Mouse (Mus musculus) urinary bladder, postnatal 14 days (tissue): ENCODE results near the gene Gorasp1.

ENCODE experiments used
- DNase-seq: peaks from one replicate; pipeline ENCODE4 v3.0.0; 2021; ENCODE audit warnings: low spot score

The Gorasp1 gene

GRCm38 (mm10) chr9:119937005-119937773 lies at the start of gene Gorasp1, which contains the start of gene Ttc21a:
TSS of gene Gorasp1 (minus strand) at chr9:119937565.
TSS of gene Ttc21a (plus strand) at chr9:119937606.
- peak; percentile 97 for DNase-seq

DNA sequence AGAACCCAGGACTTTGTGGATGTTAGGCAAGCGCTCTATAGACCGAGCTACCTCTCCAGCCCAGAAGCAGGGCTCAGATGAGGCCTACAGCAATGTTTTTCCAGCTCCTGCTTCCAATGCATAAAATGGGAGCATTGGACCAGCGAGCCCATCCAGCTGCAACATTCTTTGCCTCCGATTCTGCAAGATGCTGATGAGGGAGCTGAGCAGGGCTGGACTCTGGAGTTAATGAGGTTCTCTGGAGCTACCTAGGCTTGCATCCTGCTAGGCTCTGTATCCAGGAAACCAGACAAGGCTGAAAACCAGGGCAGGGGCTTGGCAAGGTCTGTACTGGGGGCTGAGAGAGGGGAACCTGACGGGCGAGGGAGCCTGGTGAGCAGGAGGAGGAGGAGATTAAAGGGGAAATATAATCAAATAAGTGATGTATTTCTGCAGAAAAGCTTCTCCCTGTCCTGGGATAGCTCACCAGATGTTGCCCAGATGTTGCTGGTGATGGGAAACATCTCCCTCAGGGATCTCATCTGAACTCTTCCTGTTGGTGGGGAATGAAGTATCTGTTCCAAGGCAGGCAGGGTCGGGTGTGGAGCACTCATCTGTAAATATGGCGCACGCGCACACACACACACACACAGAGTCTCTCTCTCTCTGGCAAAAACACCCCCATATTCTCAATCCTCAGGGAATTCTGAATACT lies 48.7 kb upstream of the Gorasp1 start:
- DNase-seq: no peak

DNA sequence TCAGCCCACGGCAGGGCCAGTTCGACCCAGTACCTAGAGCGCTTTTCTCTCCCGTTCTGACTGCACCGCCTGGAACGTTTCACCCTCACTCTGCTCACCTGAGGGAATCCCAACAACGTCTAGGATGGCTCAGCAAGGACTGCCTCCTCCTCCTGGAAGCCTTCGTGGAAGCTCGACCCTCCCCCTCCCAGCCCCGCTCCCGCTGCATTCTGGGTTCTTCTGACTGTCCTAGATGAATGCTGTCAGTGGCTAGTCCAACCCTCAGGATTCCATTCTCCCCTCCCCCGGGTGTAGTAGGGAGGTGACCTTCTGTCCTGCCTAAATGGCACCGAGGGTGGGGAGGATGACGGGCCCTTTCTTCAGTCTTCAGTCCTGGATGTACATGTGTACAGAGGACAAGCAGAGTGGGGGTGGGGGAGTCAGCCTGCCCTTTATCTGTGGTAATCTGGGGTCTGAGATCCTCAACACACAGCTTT lies 47.2 kb upstream of the Gorasp1 start, which contains the start of gene Csrnp1:
Csrnp1 (minus strand) TSS at position 123 of the 476 bp plus-strand sequence.
- DNase-seq: no peak

DNA sequence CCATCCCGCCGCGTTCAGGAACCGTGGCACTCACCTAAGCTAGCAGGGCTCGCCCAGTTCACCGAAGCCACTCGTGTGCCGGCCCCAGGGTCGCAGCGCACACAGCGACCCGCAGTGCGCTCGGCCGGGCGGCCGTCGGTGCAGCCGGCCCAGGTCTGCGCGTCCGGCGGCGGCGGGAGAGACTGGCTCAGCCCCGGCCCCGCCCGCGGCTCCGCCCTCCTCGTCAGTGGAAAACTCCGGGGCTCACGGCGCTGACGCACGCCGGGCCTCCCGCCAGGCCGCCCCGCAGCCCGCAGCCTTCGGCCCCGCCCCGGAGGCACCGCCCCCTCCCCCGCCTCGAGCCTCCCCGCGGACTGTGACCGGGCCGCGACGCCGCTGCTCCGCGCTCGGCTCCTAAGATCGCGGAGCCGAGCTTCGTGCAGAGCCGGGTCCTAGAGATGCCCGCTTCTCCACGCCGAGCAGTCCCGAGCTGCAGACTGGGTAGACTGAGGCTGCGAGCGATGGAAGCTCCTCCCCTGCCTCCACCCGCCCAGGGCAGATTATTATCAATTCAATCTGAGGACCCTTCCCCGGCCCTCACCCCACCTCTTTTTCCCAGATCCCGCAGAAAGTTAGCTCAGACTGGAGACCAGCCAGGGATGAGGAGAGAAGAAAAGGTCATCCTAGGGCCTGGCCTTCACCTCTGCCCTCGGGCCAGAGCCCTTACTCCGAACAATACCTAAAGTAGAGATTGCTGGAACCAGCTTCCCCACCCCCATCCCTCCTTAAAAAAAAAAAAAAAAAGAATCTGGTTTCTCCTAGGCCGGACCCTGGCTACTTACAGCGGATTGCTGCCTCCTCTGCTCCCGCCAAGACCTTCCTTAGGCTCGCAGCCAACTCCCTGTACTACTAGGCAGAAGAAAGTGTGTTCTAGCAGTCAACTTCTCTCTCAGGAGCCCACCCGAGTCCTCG lies 46.5 kb upstream of the Gorasp1 start:
- DNase-seq: peak; percentile 94

DNA sequence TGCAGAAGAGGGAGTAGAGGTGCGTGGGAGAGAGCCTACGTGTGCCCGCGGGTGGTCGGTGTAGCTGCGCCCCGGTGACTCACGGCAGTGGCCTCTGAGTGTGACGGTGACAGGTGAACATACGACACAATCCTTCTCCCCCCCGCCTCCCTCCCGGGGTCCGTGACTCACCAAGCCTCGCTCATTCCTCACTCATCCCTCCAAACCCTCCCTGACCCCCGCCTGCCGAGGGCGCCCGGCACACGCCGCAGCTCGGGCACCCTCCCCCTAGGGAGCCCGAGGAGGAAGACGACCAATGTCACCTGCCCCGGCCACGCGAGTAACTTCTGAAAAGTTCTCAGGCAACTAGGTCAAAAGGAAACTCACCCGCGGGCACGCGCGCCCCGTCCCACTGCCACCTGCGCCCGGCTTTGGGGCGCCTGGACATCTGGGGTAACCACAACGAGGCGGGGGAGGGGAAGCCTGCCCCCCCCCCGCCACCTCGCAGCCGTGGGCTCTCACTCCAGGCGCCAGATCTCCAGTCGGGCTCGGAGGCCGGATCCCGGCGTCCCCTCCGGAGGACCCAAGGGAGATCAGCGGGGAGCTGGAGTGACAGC lies 45.7 kb upstream of the Gorasp1 start:
- DNase-seq: peak; percentile 69

DNA sequence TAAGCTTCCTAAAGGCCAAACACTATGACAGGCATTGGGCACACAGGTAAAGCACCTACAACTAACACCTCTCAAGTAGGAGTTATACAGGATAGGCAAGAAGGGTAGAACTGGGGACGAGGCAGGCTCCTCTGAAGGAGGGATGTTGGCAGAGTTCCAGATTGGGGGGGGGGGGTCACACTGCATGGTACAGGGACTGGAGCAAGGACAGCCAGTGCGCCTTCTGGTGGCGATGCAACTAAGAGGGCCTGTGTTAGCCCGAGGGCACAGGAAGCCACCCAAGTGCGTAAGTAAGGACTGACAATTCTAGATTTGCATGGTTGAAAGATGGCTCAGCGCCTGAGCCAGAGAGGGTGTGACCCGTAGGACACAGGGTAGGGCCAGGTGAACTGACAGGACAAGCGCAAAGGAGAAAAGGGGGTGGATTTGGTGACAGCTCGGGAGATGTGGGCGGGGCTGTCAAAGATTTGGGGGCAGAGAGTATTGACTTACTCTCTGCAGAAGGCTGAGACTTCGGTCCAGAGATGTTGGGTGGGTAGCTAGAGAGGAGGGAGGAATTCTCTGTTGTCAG lies 45.0 kb upstream of the Gorasp1 start:
- DNase-seq: peak; percentile 75

DNA sequence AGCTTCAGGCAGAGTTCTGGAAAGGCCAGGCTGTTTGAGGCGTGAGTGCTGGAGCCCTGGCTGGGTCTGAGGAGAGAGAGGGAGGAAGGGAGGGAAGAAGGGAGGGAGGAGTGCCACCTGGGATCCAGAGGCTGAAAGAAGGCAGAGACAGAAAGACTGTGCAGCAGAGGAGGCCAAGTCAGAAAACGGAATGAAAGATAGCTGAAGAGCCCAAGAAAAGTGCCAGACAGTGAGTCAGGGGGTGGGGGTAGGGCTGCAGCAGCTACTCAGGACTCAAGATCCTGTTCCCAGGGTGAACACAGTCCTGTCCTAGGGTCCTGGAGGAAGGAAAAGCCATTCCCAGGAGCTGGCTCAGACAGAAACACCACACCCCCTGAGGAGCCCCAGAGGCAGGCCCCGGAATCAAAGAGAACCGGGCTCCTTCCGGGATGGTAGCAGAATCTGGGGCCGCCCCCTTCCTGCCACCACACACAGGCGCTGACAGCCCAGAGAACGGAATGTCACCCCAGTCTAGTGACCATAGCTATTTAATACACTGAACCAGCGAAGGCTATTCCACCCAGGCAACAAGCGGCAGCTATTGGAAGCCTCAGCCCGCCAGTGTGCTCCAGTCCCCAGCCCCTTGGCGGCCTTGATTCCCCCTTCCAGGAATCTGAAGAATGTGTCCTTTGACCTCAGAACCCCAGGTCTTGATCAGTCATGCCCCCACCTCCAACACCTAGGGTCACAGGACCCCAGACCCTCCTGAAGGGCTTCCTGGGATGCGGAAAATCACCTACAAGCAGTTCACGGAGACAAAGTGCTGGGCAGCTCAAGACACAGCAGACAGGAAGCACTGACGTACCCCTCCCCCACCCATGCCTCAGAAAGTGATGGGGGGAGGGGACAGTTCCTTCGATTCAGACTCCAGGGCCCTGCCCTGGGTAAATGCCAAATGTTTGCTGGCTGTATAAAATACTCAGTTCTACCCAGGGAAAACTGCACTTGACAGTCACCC lies 44.1 kb upstream of the Gorasp1 start:
- DNase-seq: peak; percentile 71

- DNase-seq: no peak
Observed at GRCm38 (mm10) chr9:119980770-119981182, 43.4 kb upstream of the Gorasp1 start.

DNA sequence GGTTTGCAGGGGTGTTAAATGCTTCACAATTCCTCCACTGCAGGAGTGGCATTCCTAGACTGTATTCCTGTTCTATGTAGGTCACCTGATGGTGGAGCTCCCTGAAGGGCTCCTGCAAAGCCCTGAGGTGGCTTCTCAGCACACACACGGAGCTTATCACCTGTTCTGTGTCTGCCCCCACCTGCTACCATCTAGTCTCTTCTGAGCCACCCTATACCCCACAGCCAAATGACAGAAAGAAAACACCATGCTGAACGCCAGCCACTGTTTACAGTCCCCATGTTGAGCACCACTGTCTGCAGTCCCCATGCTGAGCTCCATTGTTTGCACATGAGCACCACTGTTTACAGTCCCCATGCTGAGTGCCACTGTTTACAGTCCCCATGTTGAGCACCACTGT lies 42.4 kb upstream of the Gorasp1 start:
- no peak for DNase-seq

DNA sequence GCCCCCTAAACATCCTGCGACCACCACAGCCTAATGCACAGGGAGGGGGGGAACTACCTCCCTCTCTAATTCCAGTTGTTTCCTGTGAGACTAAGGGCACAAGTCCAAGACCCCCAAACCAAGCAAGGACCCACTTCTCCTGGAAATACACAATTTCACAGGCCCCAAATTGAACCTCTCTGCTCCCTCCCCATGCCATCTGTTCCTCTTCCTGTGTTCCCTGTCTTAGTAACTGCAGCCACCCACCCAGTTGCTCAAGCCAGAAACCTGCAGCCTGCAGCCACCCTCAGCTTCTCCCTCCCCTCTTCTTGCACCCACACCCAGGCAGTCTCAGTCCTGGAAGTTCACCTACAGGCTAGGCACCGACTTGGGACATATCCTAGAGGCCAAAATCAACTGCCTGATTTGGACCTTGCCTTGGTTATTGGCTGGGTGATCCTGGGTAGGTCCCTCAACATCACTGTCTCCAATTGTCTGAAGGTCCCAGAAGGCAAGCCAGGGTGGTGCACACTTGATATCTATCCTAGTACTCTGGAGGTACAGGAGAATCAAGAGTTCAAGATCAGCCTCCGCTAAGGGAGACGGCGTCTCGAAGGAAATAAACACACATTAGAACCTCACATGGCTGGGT lies 41.6 kb upstream of the Gorasp1 start:
- no peak for DNase-seq

DNA sequence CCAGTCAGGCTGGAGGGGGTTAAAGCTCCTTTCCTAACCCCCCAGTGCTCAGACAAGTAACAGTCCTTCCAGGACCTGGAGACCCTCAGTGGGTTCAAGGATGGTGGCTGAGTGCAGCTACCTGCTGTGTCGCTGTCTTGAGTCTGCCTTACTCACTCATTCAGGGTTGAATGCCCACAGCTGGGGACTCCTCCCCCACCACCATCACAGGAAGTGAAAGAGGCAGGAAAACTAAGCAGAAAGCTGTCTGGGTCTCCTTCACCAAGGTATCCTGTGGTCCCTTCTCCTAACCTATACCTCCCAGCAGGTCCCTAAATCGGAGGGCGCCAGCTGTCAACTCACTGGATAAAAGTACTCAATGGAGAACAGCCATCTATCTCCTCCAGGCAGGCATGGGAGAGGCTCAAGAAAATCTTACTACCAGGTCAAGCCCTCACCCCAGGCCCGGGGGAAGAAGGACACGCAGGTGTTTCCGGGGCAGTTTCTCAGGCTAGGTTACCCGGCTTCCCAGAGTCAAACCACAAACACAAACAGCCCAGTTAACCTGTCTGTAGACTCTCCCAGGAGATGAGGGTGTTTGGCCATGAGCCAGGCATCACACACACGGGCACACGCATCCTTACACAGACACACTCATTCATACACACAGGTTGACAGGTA lies 40.9 kb upstream of the Gorasp1 start:
- DNase-seq: no peak

- no peak for DNase-seq
Observed at GRCm38 (mm10) chr9:119977557-119978060, 40.2 kb upstream of the Gorasp1 start.

- no peak for DNase-seq
Observed at GRCm38 (mm10) chr9:119976704-119977556, 39.6 kb upstream of the Gorasp1 start.

- DNase-seq: no peak
Observed at GRCm38 (mm10) chr9:119975286-119975685, 37.9 kb upstream of the Gorasp1 start.

- no peak for DNase-seq
Observed at GRCm38 (mm10) chr9:119974609-119975008, 37.2 kb upstream of the Gorasp1 start.

GRCm38 (mm10) chr9:119973869-119974520 lies 36.6 kb upstream of the Gorasp1 start:
- DNase-seq: no peak

- no peak for DNase-seq
Observed at GRCm38 (mm10) chr9:119973281-119973680, 35.9 kb upstream of the Gorasp1 start.
